Mouse (Mus musculus): ENCODE measurements at regions not wholly inside any gene's neighbourhood (a gene's known extent, or its start where the extent isn't known, plus 50 kb on each side); places are given as distances from the start of the nearest gene placed in this dataset.

- H3K9ac ChIP-seq (replicated peaks), result no peak overlapping the region
- no peak overlapping the region for H3K4me2 ChIP-seq (replicated peaks)
- peak overlapping the region; percentile 15; the same call in 1 of the 2 replicates for H3K27ac ChIP-seq (replicated peaks)
- H3K9me3 ChIP-seq, result no peaks in the 10 kb centered on the region
- H3K4me1 ChIP-seq, result peaks cover 15% of the 10 kb centered on the region; the same call in 1 of the 2 replicates
- no peak for ATAC-seq (ENCODE audit: low FRiP score, low read depth)
- WGBS, result 54% methylated on average over 24 of the region's 24 CpGs
- no peak overlapping the region for H3K4me3 ChIP-seq
- no peaks in the 10 kb centered on the region for H3K36me3 ChIP-seq
- peaks cover 8% of the 10 kb centered on the region for H3K27me3 ChIP-seq
Measured at GRCm38 (mm10) chr8:91747174-91747859, 54.5 kb downstream of the Irx3 start.

GRCm38 (mm10) chr8:91724646-91725045 lies 77.2 kb downstream of the Irx3 start:
- WGBS, result 66% methylated on average over 2 of the region's 2 CpGs
- H3K4me3 ChIP-seq, result no peak overlapping the region

More at GRCm38 (mm10) chr8:91724646-91725045, 77.2 kb downstream of the Irx3 start:
- no peak overlapping the region for H3K9ac ChIP-seq (replicated peaks)
- ATAC-seq (ENCODE audit: low FRiP score, low read depth), result no peak
- no peak overlapping the region for H3K4me2 ChIP-seq (replicated peaks)
- no peaks in the 10 kb centered on the region for H3K36me3 ChIP-seq
- H3K27me3 ChIP-seq, result peaks cover 10% of the 10 kb centered on the region; the same call in 1 of the 2 replicates
- no peaks in the 10 kb centered on the region for H3K9me3 ChIP-seq
- H3K4me1 ChIP-seq, result no peaks in the 10 kb centered on the region
- H3K27ac ChIP-seq (replicated peaks), result no peak overlapping the region

Measured in midbrain, embryonic 12.5 days (tissue).